Mouse (Mus musculus) cerebellum, adult 2 months (tissue): ENCODE data around the gene Hand2.

Experiments used
- CTCF ChIP-seq: fragments of 200-500 bp; IDR thresholded peaks from 2 replicates; pipeline ENCODE4 v1.5.1; 2011; ENCODE audit warnings: low read depth, mild to moderate bottlenecking, control low read depth, low read length, moderate library complexity, borderline replicate concordance; ENCODE audit not compliant: insufficient read depth
- POLR2A ChIP-seq: fragments of 200-500 bp; IDR thresholded peaks from 2 replicates; pipeline ENCODE4 v1.6.1; 2011; ENCODE audit warnings: low read length, control low read depth, borderline replicate concordance; ENCODE audit not compliant: insufficient read depth

- no peak for TF ChIP-seq CTCF
- no peak for TF ChIP-seq POLR2A
These were observed 16.7 kb downstream of the Hand2 start for GRCm38 (mm10) chr8:57337271-57338030.
